Mouse (Mus musculus): ENCODE measurements around the gene Nlgn2. TPM values are rescaled to one million over a fixed set of nuclear protein-coding genes. Genes with fewer than 3 reads are reported as not detected.

Gene Nlgn2
- 82.2 and 104 TPM in 2 replicates for total RNA-seq (2014; rRNA removed)
- 13.0 and 18.2 TPM in 2 replicates for polyA plus RNA-seq (2015; fragmentation: Nextera tagmentation; extraction: Ambion mirVana)

DNA sequence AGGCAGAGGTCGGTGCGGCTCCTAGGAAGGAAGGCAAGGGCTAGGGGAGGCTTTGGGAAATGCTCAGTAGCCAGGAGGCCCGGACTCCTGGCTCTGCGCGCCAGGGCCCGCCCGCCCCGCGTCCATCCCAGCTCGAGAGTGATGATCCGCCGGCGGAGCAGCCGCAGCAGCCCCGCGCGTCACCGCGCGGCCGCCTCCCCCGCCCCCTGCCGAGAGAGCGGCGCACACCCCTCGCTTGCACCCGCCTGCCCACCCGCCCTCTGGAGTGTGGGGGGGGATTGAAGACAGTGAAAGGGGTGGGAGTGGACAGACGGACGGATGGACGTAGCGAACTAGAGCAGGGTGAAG lies at the start of gene Nlgn2:
Nlgn2 (minus strand) TSS at position 181 of the 348 bp plus-strand sequence.
- Histone ChIP-seq H3K9me3 (ENCODE audit: low read length) (no peaks in the 10 kb centered on the region), H3K27me3 (ENCODE audit: insufficient read depth, low read length) (no peaks in the 10 kb centered on the region), H3K27ac (ENCODE audit: low read depth, low read length) (peak within 1 kb of the TSS; percentile 97), H3K4me2 (ENCODE audit: low read depth) (peak within 1 kb of the TSS; percentile 95), H3K4me1 (ENCODE audit: insufficient read depth) (peaks cover 22% of the 10 kb centered on the region), H3K36me3 (ENCODE audit: insufficient read depth) (peaks cover 11% of the 10 kb centered on the region), H3K4me3 (ENCODE audit: low read depth, low read length) (peak within 1 kb of the TSS; percentile 87), H3K9ac (peak within 1 kb of the TSS; percentile 96)
- WGBS = 1% methylated on average over 26 of the region's 32 CpGs
- DNase-seq (peak; percentile 93), ATAC-seq (peak; percentile 81)
- TF ChIP-seq CTCF (IDR thresholded peaks at IDR 0.05; ENCODE audit: low read depth) = peak; percentile 50; the same call in 1 of the 2 replicates

DNA sequence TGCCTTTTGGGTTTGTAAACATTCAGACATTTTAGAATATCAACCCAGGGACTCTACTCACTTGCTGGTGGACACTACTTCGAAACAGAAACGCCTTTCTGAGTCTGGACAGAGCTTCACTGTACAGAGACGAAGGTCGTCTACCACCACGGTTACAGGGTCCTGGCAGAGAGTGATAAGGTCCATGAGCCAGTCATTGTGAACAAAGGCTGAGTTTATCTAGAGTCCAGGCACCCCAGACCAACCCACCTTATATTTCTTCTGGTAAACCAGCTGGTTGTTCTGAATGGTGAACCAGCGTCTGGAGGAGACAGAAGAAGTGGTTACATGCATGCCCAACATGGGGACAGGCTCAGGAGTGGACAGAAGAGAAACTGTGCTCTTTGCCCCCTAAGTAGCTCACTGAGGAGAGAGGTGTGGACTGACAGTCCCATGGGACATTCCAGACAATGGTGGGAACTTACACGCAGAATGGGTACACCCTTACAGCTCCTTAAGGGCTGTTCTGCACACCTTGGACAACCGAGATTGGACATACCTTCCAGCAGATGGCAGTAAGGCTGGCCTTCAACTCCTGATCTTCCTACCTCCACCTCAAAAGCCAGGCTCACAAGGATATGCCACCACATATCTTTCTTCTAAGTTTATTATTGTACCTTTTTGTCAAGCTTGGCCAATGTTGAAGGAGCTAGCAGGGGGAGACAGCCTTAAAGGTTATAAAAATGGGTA lies 49.5 kb upstream of the Nlgn2 start:
- H3K9me3 ChIP-seq (ENCODE audit: low read length) = no peaks in the 10 kb centered on the region
- no peak overlapping the region for H3K9ac ChIP-seq
- H3K4me2 ChIP-seq (ENCODE audit: low read depth) = no peak overlapping the region
- H3K27me3 ChIP-seq (ENCODE audit: insufficient read depth, low read length) = no peaks in the 10 kb centered on the region
- no peak for TF ChIP-seq CTCF (IDR thresholded peaks at IDR 0.05; ENCODE audit: low read depth)
- no peak overlapping the region for H3K27ac ChIP-seq (ENCODE audit: low read depth, low read length)
- DNase-seq = no peak
- no peaks in the 10 kb centered on the region for H3K36me3 ChIP-seq (ENCODE audit: insufficient read depth)
- H3K4me3 ChIP-seq (ENCODE audit: low read depth, low read length) = no peak overlapping the region
- H3K4me1 ChIP-seq (ENCODE audit: insufficient read depth) = no peaks in the 10 kb centered on the region
- WGBS = 69% methylated on average over 8 of the region's 8 CpGs
- no peak for ATAC-seq

DNA sequence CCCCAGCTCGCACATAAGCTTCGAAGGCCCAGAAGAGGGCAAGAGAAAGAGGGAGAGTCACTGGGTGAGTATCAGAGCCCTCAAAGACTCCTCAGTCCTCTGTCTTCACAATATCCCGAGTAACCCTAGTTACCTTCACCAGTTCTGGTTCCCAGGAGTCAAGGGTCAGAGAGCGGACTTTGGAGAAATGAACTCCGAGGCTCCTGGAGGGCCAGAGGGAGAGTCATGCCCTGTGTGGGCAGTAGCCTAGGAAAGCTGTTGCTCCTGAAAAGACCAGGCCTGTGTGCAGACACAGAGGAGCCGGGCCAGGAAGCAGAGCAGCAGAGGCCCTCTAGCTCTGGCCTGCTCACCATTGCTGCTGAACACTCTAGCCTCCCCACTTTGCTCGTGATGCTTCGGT lies 47.1 kb upstream of the Nlgn2 start:
- Histone ChIP-seq H3K4me1 (ENCODE audit: insufficient read depth) (peaks cover 9% of the 10 kb centered on the region; the same call in 1 of the 2 replicates), H3K27ac (ENCODE audit: low read depth, low read length) (no peak overlapping the region), H3K36me3 (ENCODE audit: insufficient read depth) (no peaks in the 10 kb centered on the region), H3K27me3 (ENCODE audit: insufficient read depth, low read length) (no peaks in the 10 kb centered on the region; the same call in 1 of the 2 replicates), H3K9ac (no peak overlapping the region), H3K9me3 (ENCODE audit: low read length) (no peaks in the 10 kb centered on the region), H3K4me2 (ENCODE audit: low read depth) (no peak overlapping the region), H3K4me3 (ENCODE audit: low read depth, low read length) (no peak overlapping the region)
- 87% methylated on average over 8 of the region's 8 CpGs for WGBS
- ATAC-seq (no peak), DNase-seq (no peak)
- no peak for TF ChIP-seq CTCF (IDR thresholded peaks at IDR 0.05; ENCODE audit: low read depth)

DNA sequence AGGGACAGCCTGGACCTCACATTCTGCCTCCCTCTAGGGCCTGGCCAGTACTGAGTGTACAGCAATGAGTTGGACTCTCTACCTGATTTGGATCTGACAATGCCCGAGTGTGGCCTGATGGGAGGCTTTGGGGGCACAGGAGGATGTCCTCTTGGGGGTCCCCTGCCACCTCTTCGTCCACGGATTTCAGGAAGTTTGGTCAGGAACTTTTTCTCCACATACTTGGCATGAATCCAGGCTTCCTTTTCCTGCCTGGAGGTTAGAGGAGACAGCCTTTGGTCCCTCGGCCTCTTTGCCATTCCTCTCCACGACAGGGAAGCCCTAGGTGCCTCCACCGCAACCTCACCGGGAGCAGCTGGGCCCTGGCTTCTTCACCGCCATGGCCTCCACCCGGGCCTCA lies 46.7 kb upstream of the Nlgn2 start:
- DNase-seq (no peak), ATAC-seq (no peak)
- Histone ChIP-seq H3K27me3 (ENCODE audit: insufficient read depth, low read length) (no peaks in the 10 kb centered on the region; the same call in 1 of the 2 replicates), H3K4me3 (ENCODE audit: low read depth, low read length) (no peak overlapping the region), H3K36me3 (ENCODE audit: insufficient read depth) (no peaks in the 10 kb centered on the region), H3K4me1 (ENCODE audit: insufficient read depth) (peaks cover 9% of the 10 kb centered on the region; the same call in 1 of the 2 replicates), H3K9me3 (ENCODE audit: low read length) (no peaks in the 10 kb centered on the region), H3K27ac (ENCODE audit: low read depth, low read length) (no peak overlapping the region), H3K4me2 (ENCODE audit: low read depth) (no peak overlapping the region), H3K9ac (no peak overlapping the region)
- TF ChIP-seq CTCF (IDR thresholded peaks at IDR 0.05; ENCODE audit: low read depth) = no peak
- 83% methylated on average over 9 of the region's 9 CpGs for WGBS

DNA sequence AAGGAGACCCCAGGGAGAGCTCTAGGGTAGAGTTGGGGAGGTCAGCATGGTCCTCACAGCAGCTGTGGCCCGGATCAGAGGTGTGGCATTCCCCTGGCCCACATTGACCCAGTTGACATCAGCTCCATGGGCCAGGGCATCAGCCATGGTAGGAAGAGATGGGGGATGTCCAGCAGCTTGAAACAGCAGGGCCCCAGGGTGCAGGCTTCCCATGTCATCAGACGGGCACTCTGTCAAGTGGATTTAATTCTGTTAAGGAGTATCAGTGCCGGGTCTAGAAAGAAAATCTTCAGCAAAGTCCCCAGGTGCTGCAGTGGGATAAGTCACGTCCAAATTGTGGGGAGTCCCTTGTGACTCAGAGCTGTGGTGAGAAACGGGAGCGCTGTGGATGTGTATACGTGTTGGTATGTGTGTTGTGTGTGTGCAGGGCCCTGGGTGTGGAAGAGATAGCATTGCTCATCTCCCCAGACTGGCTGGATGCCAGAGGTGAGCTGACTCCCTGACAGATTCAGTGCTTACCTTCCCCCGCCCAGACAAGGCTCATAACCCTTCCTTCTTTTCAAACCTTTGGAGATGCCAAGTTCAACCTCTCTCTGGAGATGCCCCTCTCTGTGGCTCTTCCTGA lies 46.1 kb upstream of the Nlgn2 start:
- Histone ChIP-seq H3K27me3 (ENCODE audit: insufficient read depth, low read length) (no peaks in the 10 kb centered on the region; the same call in 1 of the 2 replicates), H3K27ac (ENCODE audit: low read depth, low read length) (no peak overlapping the region), H3K36me3 (ENCODE audit: insufficient read depth) (no peaks in the 10 kb centered on the region), H3K4me3 (ENCODE audit: low read depth, low read length) (no peak overlapping the region), H3K9ac (no peak overlapping the region), H3K9me3 (ENCODE audit: low read length) (no peaks in the 10 kb centered on the region), H3K4me1 (ENCODE audit: insufficient read depth) (peaks cover 9% of the 10 kb centered on the region; the same call in 1 of the 2 replicates), H3K4me2 (ENCODE audit: low read depth) (no peak overlapping the region)
- TF ChIP-seq CTCF (IDR thresholded peaks at IDR 0.05; ENCODE audit: low read depth) = no peak
- 88% methylated on average over 8 of the region's 8 CpGs for WGBS
- DNase-seq (no peak), ATAC-seq (no peak)

DNA sequence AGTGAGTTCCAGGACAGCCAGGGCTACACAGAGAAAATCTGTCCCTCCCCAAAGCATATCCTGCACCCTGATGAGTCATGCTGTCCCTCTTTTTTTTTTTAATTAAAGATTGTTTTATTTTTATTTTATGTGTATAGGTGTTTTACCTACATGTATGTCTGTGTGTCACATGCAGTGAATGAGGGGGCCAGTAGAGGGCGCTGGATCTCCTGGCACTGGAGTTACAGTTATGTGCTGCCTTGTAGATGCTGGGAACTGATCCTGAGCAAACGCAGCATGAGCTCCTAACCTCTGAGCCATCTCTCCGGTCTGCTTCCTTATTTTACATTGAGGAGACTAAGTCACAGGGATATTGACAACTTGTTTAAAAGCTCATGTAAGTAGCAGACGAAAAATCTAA lies 45.5 kb upstream of the Nlgn2 start:
- H3K36me3 ChIP-seq (ENCODE audit: insufficient read depth) = no peaks in the 10 kb centered on the region
- H3K4me3 ChIP-seq (ENCODE audit: low read depth, low read length) = no peak overlapping the region
- no peaks in the 10 kb centered on the region; the same call in 1 of the 2 replicates for H3K27me3 ChIP-seq (ENCODE audit: insufficient read depth, low read length)
- WGBS = 68% methylated on average over 4 of the region's 4 CpGs
- H3K9me3 ChIP-seq (ENCODE audit: low read length) = no peaks in the 10 kb centered on the region
- DNase-seq (no peak), ATAC-seq (no peak)
- no peak overlapping the region for H3K27ac ChIP-seq (ENCODE audit: low read depth, low read length)
- peaks cover 9% of the 10 kb centered on the region; the same call in 1 of the 2 replicates for H3K4me1 ChIP-seq (ENCODE audit: insufficient read depth)
- peak; percentile 47 for TF ChIP-seq CTCF (IDR thresholded peaks at IDR 0.05; ENCODE audit: low read depth)
- no peak overlapping the region for H3K4me2 ChIP-seq (ENCODE audit: low read depth)
- H3K9ac ChIP-seq = no peak overlapping the region
